Mouse (Mus musculus) C2C12 (cell line): Measurements from ENCODE around the gene Braf. TPM values are rescaled to one million over a fixed set of nuclear protein-coding genes. Genes with fewer than 3 reads are reported as not detected.
A peak's percentile ranks its signal among the peaks of the same experiment; 100 is the strongest.

Source experiments
- H3K27me3 ChIP-seq: one replicate; pipeline ENCODE4 v1.6.1; 2011; ENCODE audit not compliant: control insufficient read depth, insufficient read depth, insufficient read length
- H3K36me3 ChIP-seq: one replicate; pipeline ENCODE4 v1.6.1; 2011; ENCODE audit not compliant: control insufficient read depth, insufficient read depth
- H3K4me3 ChIP-seq: one replicate; pipeline ENCODE4 v1.5.1; 2011; ENCODE audit warnings: mild to moderate bottlenecking, control low read depth; ENCODE audit not compliant: poor library complexity, insufficient read depth, severe bottlenecking
- H3K79me2 ChIP-seq: one replicate; pipeline ENCODE4 v1.6.1; 2011; ENCODE audit not compliant: control insufficient read depth, insufficient read depth
- H3K79me3 ChIP-seq: one replicate; pipeline ENCODE4 v1.6.1; 2011; ENCODE audit warnings: low read depth, control low read depth
- H3ac ChIP-seq: one replicate; pipeline ENCODE3; 2011; ENCODE audit warnings: low read depth; ENCODE audit not compliant: control insufficient read depth, insufficient read length
- CEBPB ChIP-seq: IDR thresholded peaks from one replicate; pipeline ENCODE4 v1.6.1; 2011; ENCODE audit warnings: low read depth, mild to moderate bottlenecking, control low read depth, moderate library complexity
- CTCF ChIP-seq: IDR thresholded peaks from one replicate; pipeline ENCODE4 v1.5.1; 2011; ENCODE audit not compliant: control insufficient read depth, insufficient read depth, insufficient read length
- FOSL1 ChIP-seq: IDR thresholded peaks from one replicate; pipeline ENCODE4 v1.8.0; 2011; ENCODE audit warnings: mild to moderate bottlenecking, low read length; ENCODE audit not compliant: poor library complexity, insufficient read depth, severe bottlenecking
- MAX ChIP-seq: IDR thresholded peaks from one replicate; pipeline ENCODE4 v1.6.1; 2011; ENCODE audit warnings: mild to moderate bottlenecking, control low read depth
- MYOD1 ChIP-seq: IDR thresholded peaks from one replicate; pipeline ENCODE4 v1.6.1; 2011; ENCODE audit warnings: low read depth; ENCODE audit not compliant: control insufficient read depth, insufficient read length
- MYOG ChIP-seq: IDR thresholded peaks from one replicate; pipeline ENCODE4 v1.6.1; 2011; ENCODE audit not compliant: control insufficient read depth, insufficient read length; ENCODE audit errors: extremely low read depth
- USF1 ChIP-seq: IDR thresholded peaks from one replicate; pipeline ENCODE4 v1.6.1; 2011; ENCODE audit warnings: low read depth, mild to moderate bottlenecking, control low read depth, moderate library complexity
- polyA plus RNA-seq: library from polyadenylated mRNA; unstranded; fragments of >200 nt; fragmentation: generic; extraction: Trizol; gene quantifications from one replicate; pipeline ENCODE4 v1.2.1, GENCODE M21; 2012; ENCODE audit warnings: missing spikeins

Gene Braf
- polyA plus RNA-seq, 1 experiment = 2.2 TPM

GRCm38 (mm10) chr6:39606056-39606455 lies 119.2 kb downstream of the Braf start:
- no peaks in the 10 kb centered on the region for H3K79me3 ChIP-seq
- no peak overlapping the region for H3K4me3 ChIP-seq
- no peaks in the 10 kb centered on the region for H3K27me3 ChIP-seq
- no peaks in the 10 kb centered on the region for H3K79me2 ChIP-seq
- no peak overlapping the region for H3ac ChIP-seq
- no peak for TF ChIP-seq USF1
- no peak for TF ChIP-seq CEBPB
- no peak for TF ChIP-seq MAX
- TF ChIP-seq MYOD1 = no peak
- TF ChIP-seq MYOG = no peak
- no peak for TF ChIP-seq CTCF
- TF ChIP-seq FOSL1 = no peak
- peaks cover 9% of the 10 kb centered on the region for H3K36me3 ChIP-seq

- no peaks in the 10 kb centered on the region for H3K27me3 ChIP-seq
- H3K4me3 ChIP-seq = no peak overlapping the region
- no peaks in the 10 kb centered on the region for H3K79me2 ChIP-seq
- TF ChIP-seq CEBPB (no peak), MAX (no peak), USF1 (no peak)
- no peaks in the 10 kb centered on the region for H3K79me3 ChIP-seq
- peaks cover 22% of the 10 kb centered on the region for H3K36me3 ChIP-seq
- no peak overlapping the region for H3ac ChIP-seq
Measured at GRCm38 (mm10) chr6:39604565-39604964, 120.7 kb downstream of the Braf start.

- Histone ChIP-seq H3K27me3 (no peaks in the 10 kb centered on the region), H3K4me3 (no peak overlapping the region), H3ac (no peak overlapping the region), H3K79me2 (no peaks in the 10 kb centered on the region), H3K36me3 (peaks cover 49% of the 10 kb centered on the region), H3K79me3 (no peaks in the 10 kb centered on the region)
- TF ChIP-seq CTCF (no peak), MAX (no peak), USF1 (no peak), MYOD1 (no peak)
Measured at GRCm38 (mm10) chr6:39601828-39602227, 123.4 kb downstream of the Braf start.

- Histone ChIP-seq H3K27me3 (no peaks in the 10 kb centered on the region), H3K79me2 (no peaks in the 10 kb centered on the region), H3ac (no peak overlapping the region), H3K36me3 (peaks cover 57% of the 10 kb centered on the region), H3K4me3 (no peak overlapping the region), H3K79me3 (no peaks in the 10 kb centered on the region)
- TF ChIP-seq FOSL1 (no peak), CTCF (no peak), CEBPB (no peak), USF1 (no peak), MYOG (no peak), MYOD1 (no peak), MAX (no peak)
Measured at GRCm38 (mm10) chr6:39600851-39601250, 124.4 kb downstream of the Braf start.

- H3K79me2 ChIP-seq = peaks cover 29% of the 10 kb centered on the region
- peaks cover 28% of the 10 kb centered on the region for H3K36me3 ChIP-seq
- TF ChIP-seq CTCF (no peak), MAX (peak; percentile 50)
- no peaks in the 10 kb centered on the region for H3K27me3 ChIP-seq
- H3ac ChIP-seq = peak within 1 kb of the TSS; percentile 91
- H3K79me3 ChIP-seq = peaks cover 14% of the 10 kb centered on the region
- peak within 1 kb of the TSS; percentile 68 for H3K4me3 ChIP-seq
Measured at GRCm38 (mm10) chr6:39592401-39593214, 132.7 kb downstream of the Braf start, which contains the start of gene Ndufb2. TSS of gene Ndufb2 (plus strand) at chr6:39592574.

- H3K79me3 ChIP-seq = peaks cover 14% of the 10 kb centered on the region
- H3K4me3 ChIP-seq = no peak overlapping the region
- H3K79me2 ChIP-seq = peaks cover 29% of the 10 kb centered on the region
- TF ChIP-seq MAX = no peak
- H3K27me3 ChIP-seq = no peaks in the 10 kb centered on the region
- H3K36me3 ChIP-seq = peaks cover 17% of the 10 kb centered on the region
- no peak overlapping the region for H3ac ChIP-seq
Measured at GRCm38 (mm10) chr6:39591481-39591880, 133.8 kb downstream of the Braf start.
